Mouse (Mus musculus): Measurements from ENCODE around the gene Ier3. TPM values are rescaled to one million over a fixed set of nuclear protein-coding genes. Genes with fewer than 3 reads are reported as not detected.

The Ier3 gene
- polyA plus RNA-seq, 1 experiment = 11.2 TPM

DNA sequence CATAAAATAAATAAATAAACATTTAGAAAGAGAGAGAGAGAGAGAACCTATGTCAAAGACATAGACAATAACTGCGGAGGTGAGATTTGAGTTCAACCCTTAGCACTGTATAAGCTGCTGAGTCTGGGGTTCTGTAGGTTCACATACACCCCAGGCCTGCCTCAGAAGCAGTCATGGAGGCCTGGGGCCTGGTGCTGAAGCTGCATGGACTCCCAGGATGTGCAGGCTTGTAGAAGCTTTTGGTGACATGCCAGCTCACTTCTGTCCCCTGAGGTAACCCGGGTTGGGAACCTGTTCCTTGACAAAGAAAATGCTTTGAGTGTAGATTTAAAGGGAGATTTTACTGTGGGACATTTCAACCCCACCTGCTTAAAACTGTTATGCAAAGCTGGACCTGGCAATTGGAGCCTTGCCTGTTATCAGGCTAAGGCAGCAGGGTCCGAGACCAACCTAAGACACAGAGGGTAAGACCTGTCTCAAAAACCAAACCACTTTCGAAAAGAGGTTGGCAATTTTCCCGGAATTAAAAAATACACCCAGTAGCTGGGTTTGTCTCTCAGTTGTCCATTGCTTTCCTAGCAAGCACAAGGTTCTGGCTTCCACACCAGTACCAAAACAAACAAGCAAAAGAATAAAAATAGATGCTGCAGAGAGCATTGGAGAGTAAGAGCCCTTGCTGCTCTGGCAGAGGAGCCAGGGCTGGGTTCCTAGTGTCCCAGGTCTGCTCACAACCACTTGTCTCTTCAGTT lies 10.4 kb upstream of the Ier3 start:
- no peak for DNase-seq (ENCODE audit: extremely low spot score in 1 of 2, low spot score in 1 of 2)

DNA sequence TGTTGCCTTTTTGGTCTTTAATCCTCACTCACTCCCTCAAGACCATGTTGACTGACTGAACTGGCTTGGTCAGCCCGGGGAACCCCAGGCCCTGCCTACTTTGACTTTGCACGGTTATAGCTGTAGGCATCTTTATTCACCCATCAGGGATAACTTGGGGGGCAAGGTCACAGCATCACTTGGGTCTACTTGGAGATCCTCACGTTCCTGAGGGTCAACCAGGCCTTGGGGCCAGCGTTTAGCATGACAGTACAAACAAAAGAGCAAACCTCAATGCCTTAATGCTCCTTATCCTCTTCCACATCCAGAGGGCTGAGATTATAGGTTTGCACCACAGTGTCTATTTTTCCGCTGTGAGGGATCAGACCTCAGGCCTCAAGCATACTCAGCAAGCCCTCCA lies 9.2 kb upstream of the Ier3 start:
- no peak for DNase-seq (ENCODE audit: extremely low spot score in 1 of 2, low spot score in 1 of 2)

DNA sequence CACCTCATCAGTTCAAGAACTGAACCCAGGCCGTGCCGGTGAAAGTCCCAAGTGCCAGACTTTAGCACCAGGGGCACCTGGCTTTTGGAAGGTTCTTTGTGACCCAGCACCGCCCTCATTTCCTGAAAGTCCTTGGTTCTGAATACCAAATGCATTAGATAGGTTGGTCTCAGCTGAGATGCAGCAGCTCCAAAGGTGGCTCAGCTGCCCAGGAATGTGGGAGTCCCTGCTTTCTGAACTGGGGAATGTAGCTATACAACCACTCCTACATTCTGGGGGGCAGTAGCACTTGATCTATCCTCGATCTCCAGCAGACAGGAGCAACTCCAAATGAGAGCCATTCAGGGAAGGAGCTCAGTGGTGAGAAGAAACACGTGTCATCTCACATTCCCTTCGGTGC lies 8.7 kb upstream of the Ier3 start:
- no peak for DNase-seq (ENCODE audit: extremely low spot score in 1 of 2, low spot score in 1 of 2)

DNA sequence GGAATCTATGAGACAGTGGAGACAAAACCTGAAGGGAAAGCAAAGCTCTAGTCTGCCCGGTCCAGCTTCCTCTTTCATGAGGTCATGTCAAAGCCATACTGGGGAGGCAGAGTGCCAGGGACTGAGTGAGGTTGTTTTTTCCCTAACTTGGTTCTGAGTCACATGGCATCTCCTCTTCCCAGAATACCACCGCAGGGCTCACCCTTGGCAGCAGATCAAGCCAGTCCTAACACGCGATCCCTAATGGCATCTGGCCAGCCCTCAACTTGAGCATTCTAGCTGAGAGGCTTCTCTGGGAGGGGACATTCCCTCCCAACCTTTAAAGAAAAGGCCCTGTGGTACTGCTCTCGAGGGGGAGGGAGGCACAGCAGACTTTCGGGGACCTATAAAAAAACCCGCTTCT lies 8.2 kb upstream of the Ier3 start:
- DNase-seq (ENCODE audit: extremely low spot score in 1 of 2, low spot score in 1 of 2) = peak in 1 of 2 experiments; percentile 68

DNA sequence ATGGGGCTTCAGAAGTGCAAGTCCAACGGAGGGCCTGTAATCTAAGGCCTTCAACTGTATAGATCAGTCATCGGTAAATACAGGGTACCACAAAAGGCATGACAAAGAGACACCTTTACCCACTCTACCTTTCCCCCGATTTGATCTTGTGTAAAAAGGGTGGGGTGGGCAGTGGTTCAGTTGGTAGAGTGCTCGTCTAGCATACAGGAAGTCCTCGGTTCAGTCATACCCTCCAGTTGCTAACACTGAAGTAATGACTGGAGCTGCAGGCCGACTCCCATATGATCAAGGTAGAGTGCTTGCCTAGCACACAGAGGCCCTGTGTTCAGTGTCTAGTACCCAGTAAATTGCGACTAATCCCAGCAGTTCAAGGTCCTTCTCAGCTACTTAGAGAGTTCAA lies 7.8 kb upstream of the Ier3 start:
- DNase-seq (ENCODE audit: extremely low spot score in 1 of 2, low spot score in 1 of 2) = no peak

DNA sequence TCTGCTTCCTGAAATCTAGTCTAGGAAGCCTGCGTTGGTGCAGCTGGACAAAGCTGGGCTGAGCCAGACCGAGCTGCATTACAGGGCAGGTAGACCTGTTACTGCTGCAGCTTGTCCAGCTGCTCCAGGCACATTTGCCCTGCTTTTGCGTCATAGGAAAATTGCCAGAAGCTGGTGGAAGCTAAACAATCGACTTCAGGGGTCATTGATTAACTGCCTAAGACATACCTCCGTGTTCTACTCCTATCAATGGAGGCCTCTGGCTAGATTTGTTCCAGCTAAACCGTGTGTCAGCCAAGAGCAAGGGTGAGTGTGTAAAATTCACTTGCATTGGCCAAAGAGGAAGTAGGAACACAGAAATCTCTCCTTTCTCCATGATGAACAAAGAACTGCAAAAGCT lies 6.8 kb upstream of the Ier3 start:
- no peak for DNase-seq (ENCODE audit: extremely low spot score in 1 of 2, low spot score in 1 of 2)

DNA sequence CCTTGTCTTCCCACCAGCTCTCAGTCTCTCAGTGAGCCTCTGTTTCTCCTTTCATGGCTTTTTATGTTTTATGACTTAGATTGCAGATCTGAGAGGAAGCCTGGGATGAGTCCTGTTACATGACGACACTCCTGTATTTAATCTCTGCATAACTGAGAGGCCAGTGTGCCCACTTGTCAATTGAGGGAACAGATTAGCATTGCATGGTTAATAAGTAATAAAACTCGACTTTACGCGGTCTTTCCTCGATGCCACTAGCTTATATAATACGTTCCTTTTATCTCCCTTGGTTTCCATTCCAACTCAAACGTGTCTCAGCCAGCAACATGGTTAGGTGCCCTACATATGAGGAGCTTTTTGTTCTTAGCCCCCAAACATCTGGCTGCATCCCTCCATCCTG lies 5.6 kb upstream of the Ier3 start:
- DNase-seq (ENCODE audit: extremely low spot score in 1 of 2, low spot score in 1 of 2) = no peak

DNA sequence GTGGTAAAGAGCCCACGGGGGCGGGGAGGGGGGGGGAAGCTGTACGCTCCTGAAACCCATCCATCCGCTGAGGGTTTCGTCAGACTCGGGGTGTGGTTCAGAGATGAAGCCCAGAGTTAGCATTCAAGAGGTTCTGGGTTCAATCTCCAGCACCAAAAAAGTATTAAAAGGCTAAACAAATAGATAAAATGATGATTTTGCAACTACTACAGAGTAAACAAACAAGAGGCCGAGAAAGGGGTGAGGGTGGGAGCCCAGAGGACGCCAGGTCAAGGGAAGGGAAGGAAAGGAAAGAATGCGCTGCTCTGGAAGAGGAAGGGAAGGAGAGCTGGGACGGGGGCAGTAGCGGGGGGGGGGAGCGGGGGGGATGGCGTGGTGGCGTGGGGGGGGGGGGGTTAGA lies 4.8 kb upstream of the Ier3 start:
- DNase-seq (ENCODE audit: extremely low spot score in 1 of 2, low spot score in 1 of 2) = no peak

DNA sequence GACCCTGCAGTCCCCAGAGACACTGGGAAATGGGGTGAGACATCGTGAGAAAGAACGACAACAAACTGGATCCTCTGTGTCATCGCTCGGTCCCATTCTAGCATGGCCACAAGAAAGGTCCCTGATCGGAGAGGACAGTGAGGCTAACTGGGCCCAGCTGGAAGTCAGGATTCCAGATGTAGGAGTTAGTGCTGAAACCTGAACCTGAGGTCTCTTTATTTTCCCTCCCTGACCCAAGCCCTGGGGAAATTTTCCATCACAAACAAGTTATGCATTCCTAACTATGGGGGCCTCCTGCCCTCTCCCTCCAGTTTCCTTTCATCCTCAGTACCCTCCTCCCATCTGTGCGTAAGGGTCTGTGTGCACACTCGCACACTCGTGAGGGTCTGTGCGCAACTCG lies 4.3 kb upstream of the Ier3 start:
- no peak for DNase-seq (ENCODE audit: extremely low spot score in 1 of 2, low spot score in 1 of 2)

DNA sequence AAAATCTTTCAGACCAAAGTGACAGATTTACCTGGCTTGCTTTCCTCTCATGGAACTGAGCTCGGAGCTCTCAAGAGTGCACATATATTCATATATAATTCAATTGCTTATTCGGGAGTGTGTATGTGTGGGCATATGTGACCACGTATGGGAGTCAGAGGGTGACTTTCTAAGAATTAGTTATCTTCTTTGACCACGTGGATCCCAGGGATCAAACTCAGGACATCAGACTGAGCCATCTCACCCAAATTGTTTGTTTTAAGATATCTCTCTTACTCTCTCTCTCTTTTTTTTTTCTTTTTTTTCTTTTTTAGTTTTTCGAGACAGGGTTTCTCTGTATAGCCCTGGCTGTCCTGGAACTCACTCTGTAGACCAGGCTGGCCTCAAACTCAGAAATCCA lies 1.4 kb upstream of the Ier3 start:
- DNase-seq (ENCODE audit: extremely low spot score in 1 of 2, low spot score in 1 of 2) = no peak

DNA sequence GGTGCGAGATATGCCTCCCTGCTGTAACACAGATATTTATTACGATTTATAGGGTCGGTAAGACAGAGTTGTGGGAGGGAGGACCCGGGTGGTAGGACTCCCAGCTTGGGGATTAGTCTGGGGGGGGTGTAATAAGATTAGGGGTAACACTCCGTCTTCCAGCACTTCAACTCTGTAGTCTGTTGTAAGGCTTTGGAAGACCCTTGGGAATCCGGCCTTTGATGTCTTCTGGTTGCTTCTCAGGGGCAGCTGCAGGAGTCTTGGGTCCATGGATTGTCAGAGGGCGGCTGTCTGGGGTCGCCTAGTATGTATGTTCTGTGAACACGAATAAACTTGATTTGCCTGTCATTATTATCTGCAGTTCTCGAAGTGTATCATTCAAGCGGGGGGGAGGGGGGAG lies 1.1 kb downstream of the Ier3 start:
- DNase-seq (ENCODE audit: extremely low spot score in 1 of 2, low spot score in 1 of 2) = no peak

DNA sequence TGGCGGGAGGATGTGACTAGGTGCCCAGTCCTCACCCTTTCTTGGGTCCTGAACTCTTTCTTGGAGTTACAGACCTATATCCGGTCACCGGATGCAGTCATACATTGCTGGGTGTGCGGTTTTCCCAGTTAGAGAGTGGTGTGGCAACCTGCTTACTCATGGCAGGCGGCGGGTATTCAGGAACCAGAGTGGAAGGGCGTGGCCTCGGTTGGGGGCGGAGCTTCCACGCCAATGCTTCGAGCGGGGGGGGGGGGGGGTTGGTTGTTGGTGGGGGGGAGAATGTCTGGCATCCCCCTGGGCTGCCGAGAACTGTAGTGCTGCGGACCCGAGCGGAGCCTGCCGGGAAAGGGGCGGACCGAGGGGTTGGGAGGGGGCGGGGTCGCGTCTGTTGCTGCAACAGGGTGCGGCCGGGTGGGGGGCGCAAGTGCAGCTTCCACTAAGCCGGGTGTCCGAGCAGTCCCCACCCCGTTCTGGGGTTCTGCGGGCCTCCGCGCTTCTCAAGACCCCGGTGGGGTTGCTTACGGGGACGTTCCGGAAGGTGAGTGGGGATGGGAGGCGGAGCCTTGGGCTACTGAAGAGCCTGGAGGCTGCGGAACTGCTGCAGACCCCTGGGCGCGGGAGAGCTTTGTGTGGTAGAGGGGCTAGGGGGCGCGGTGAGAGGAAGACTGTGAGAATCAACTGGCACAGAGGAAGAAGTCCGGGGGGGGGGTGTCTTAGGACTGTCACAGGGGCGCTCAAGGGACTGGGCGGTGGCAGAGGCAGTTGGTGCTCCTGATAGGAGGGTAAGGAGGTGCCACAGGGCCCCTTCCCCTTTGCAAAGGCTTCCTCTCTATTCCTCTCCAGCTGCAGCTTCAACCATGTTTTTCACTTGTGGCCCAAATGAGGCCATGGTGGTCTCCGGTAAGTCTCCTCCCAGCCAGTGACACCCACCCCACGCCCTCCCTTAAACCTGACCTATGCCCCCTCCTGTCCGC lies 1.8 kb downstream of the Ier3 start, which contains the start of gene Flot1:
TSS of gene Flot1 (plus strand) at position 267 of the 974 bp plus-strand sequence.
- DNase-seq (ENCODE audit: extremely low spot score in 1 of 2, low spot score in 1 of 2) = peak in 1 of 2 experiments; percentile 79

DNA sequence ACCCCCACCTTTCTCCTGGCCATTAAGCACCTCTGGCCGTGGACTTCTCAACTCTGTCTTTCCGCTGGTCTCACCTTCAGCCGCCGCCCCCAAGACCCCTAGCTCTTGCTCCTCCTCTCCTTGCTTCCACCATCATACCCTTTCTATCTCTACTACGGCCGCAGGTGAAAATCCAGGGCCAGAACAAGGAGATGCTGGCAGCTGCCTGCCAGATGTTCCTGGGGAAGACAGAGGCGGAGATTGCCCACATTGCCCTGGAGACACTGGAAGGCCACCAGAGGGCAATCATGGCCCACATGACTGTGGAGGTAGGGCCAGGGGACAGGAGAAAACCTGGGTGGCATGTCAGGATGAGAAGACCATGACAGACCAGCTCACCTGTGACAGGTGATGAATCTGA lies 2.9 kb downstream of the Ier3 start:
- no peak for DNase-seq (ENCODE audit: extremely low spot score in 1 of 2, low spot score in 1 of 2)

DNA sequence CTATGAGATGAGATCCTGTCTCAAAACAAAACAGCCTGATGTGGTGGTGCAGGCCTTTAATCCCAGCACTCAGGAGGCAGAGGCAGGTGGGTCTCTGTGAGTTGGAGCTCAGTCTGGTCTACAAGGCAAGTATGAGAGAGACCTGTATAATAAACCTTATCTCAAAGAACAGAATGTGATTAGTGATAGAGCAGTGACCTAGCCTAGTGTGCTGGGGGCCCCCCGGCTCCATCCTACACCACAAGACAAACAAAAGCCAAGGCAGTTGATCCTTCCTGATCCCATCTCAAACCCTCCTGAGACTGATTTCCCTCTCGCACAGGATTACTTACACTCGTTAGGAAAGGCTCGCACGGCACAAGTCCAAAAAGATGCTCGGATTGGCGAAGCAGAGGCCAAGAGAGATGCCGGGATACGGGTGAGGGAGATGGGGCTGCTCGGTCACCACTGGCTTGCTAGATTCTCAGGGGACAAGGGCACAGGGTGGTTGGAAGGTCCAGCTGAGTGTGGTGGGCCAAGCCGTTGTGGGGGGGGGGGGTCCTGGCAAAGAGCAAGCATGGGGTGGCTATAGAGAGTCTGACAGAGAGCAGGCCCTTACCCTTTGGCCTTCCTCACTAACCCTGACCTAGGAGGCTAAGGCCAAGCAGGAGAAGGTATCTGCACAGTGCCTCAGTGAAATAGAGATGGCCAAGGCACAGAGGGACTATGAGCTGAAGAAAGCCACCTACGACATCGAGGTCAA lies 3.8 kb downstream of the Ier3 start:
- no peak for DNase-seq (ENCODE audit: extremely low spot score in 1 of 2, low spot score in 1 of 2)

DNA sequence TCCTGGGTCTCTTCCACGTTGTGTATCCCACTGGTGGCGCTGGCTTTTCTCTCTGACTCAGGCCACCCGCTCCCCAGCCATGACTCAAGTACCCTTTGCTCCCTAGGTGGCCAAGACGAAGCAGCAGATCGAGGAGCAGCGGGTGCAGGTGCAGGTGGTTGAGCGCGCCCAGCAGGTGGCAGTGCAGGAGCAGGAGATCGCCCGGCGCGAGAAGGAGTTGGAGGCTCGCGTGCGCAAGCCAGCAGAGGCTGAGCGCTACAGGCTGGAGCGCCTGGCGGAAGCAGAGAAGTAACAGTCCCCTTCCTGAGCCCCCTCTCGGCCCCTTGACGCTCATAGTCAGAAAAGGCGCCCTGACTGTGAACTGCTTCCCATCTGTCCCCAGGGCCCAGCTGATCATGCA lies 8.3 kb downstream of the Ier3 start:
- DNase-seq (ENCODE audit: extremely low spot score in 1 of 2, low spot score in 1 of 2) = peak in 1 of 2 experiments; percentile 86

DNA sequence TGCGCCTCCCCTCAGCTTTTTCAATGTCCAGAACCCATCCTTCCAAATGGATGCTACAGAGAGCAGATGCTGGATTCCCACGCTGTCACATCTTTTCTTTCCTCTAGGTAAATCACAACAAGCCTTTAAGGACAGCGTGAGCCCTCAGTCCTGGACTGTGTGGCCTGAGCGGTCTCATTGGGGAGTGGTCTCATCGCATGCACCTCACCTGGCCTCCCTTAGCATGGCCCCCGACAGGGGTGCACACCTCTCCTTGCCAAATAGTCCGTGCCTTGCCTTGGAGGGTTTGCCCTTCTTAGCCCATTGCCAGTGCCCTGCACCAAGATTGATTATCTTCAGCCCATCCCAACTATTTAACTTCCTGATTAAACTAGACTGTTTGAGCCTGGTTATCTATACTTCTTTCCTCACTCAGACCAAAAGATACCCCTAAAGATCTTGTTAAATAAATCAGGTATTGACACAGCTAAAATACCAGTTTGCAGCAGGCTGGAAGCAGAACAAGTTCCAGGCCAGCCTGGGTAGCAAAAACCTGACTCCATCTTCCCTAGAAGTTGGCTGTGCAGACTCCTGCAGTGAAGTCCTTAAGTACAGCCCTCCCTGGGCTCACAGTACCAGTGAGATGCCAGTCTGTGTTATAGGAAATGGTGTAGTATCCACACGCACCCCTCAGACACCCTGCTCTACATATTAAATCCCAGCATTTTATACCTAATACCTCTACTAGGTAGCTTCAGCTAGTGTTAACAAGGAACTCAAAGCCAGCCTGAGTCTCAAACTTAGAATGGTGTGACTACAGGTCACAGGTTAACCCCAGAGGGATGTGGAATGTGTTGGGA lies 11.1 kb downstream of the Ier3 start:
- no peak for DNase-seq (ENCODE audit: extremely low spot score in 1 of 2, low spot score in 1 of 2)

DNA sequence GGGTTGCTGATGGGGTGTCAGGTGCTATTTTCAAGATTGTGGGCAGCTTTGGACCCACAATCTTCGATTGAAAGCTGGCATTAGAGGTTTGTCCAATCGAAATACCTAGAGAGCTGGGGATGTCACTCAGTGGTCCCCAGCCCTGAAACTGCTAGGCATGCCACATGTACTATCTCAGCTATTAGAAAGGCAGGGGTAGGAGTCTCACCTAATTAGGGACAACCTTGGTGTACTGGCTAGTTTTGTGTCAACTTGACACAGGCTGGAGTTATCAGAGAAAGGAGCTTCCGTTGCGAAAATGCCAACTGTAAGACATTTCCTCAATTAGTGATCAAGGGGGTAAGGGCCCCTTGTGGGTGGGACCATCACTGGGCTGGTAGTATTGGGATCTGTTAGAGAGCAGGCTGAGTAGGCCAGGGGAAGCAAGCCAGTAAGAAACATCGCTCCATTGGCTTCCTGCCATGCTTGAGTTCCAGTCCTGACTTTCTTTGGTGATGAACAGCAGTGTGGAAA lies 11.8 kb downstream of the Ier3 start:
- no peak for DNase-seq (ENCODE audit: extremely low spot score in 1 of 2, low spot score in 1 of 2)

DNA sequence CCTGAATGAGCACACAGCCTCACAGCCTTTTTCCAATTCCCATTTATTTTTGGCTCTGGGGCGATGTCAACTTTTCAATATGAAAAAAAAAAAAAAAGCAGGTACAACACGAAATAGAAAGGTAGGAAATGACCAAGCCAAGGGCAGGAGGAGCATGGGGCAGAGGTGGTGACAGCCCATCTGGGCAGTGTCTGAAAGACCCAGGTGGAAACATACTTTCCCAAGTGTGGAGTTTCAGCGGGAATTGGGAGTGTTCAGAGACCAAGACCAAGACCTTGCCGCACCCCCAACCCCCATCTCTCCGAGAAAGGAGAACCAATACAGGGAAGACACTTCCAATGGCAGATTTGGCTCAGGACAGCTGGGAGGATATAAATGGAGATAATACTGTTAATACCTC lies 12.4 kb downstream of the Ier3 start:
- DNase-seq (ENCODE audit: extremely low spot score in 1 of 2, low spot score in 1 of 2) = no peak

DNA sequence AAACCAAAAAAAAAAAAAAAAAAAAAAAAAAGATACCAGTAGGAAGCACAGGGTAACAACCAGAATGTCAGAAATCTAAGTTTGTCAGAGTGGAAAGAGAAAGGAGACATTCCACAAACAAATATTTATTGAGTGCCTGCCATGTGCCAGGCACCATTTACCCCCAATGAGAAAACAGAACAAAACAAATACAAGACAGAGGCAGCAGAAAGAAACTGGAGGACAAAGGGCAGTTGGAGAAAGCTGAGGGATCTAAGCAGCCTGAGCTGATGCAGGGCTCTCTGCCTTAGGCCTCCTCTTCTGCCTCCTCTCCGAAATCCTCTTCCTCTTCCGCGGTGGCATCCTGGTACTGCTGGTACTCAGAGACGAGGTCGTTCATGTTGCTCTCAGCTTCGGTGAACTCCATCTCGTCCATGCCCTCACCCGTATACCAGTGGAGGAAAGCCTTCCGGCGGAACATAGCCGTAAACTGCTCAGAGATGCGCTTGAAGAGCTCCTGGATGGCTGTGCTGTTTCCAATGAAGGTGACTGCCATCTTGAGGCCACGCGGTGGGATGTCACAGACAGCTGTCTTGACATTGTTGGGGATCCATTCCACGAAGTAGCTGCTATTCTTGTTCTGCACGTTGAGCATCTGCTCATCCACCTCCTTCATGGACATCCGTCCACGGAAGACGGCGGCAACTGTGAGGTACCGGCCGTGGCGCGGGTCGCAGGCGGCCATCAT lies 13.4 kb downstream of the Ier3 start:
- DNase-seq (ENCODE audit: extremely low spot score in 1 of 2, low spot score in 1 of 2) = peak in 1 of 2 experiments; percentile 56
